Mouse (Mus musculus) lung, embryonic 16.5 days (tissue): Measurements from ENCODE around the gene Sap18. TPM values are rescaled to one million over a fixed set of nuclear protein-coding genes. Genes with fewer than 3 reads are reported as not detected.

Source experiments
- ATAC-seq: fragments of 200-750 bp; cut with Nextera tagmentation; 2 replicates; pipeline ENCODE4 v1.8.0; 2017; ENCODE audit warnings: low read depth, mild to moderate bottlenecking, moderate library complexity
- H3K27ac ChIP-seq: fragments of 300-500 bp; sonication (generic); 2 replicates; pipeline ENCODE4 v1.5.1; 2014; ENCODE audit warnings: mild to moderate bottlenecking, control low read depth, low read length
- H3K27me3 ChIP-seq: fragments of 300-500 bp; sonication (generic); 2 replicates; pipeline ENCODE4 v1.6.1; 2014; ENCODE audit warnings: low read depth, low read length, mixed read lengths; ENCODE audit not compliant: control insufficient read depth, insufficient read depth
- H3K36me3 ChIP-seq: fragments of 300-500 bp; sonication (generic); 2 replicates; pipeline ENCODE4 v1.6.1; 2014; ENCODE audit warnings: low read length; ENCODE audit not compliant: control insufficient read depth, insufficient read depth
- H3K4me1 ChIP-seq: fragments of 300-500 bp; sonication (generic); replicated peaks from 2 replicates; pipeline ENCODE4 v1.6.1; 2014; ENCODE audit warnings: low read length, mixed read lengths; ENCODE audit not compliant: control insufficient read depth, insufficient read depth
- H3K4me2 ChIP-seq: fragments of 300-500 bp; sonication (generic); 2 replicates; pipeline ENCODE4 v1.6.1; 2014; ENCODE audit warnings: low read depth, low read length, control low read depth
- H3K4me3 ChIP-seq: fragments of 300-500 bp; sonication (generic); 2 replicates; pipeline ENCODE4 v1.5.1; 2014; ENCODE audit warnings: mild to moderate bottlenecking, low read length, control low read depth
- H3K9ac ChIP-seq: fragments of 300-500 bp; sonication (generic); 2 replicates; pipeline ENCODE4 v1.6.1; 2014; ENCODE audit warnings: low read length, control low read depth
- H3K9me3 ChIP-seq: fragments of 300-500 bp; sonication (generic); 2 replicates; pipeline ENCODE4 v1.6.1; 2016; ENCODE audit warnings: low read length; ENCODE audit not compliant: control insufficient read depth
- WGBS: fragments of 180-500 bp; shearing (Covaris S2); extraction: QIAGEN DNeasy Blood & Tissue Kit; methylation state at CpG from one replicate; pipeline ENCODE4 v1.1.7; 2014; 5-methylcytosine and 5-hydroxymethylcytosine counted together
- polyA plus RNA-seq: library from polyadenylated mRNA; unstranded; fragments of >200 nt; fragmentation: Nextera tagmentation; extraction: Ambion mirVana; gene quantifications from 2 replicates; pipeline ENCODE4 v1.2.1, GENCODE M21; 2015

Sap18 gene
- polyA plus RNA-seq, 1 experiment from 2014 or later, result 17.7 TPM

DNA sequence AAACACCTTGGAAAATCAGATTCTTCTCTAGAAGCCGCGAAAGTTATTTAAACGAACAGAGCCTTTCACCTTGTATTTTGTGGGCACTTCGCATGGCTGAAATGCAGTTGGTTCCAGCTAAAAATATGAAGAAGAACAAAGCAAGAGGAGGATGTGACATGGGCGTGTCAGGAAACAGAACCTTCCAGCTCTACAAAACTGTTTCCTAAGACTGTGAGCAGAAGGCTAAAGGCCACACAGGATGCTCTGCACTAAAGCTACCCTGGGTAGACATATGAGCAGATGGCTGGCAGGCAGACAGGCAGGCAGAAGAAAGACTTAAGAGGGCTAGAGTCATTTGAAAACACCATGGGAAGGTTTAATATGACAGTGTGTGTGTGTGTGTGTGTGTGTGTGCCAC is 28.9 kb upstream of the Sap18 start:
- no peaks in the 10 kb centered on the region for H3K4me1 ChIP-seq
- no peak for ATAC-seq
- no peak overlapping the region for H3K4me3 ChIP-seq
- H3K36me3 ChIP-seq, result no peaks in the 10 kb centered on the region
- H3K9ac ChIP-seq, result no peak overlapping the region
- H3K9me3 ChIP-seq, result no peaks in the 10 kb centered on the region
- no peak overlapping the region for H3K4me2 ChIP-seq
- WGBS, result 85% methylated on average over 5 of the region's 5 CpGs
- no peaks in the 10 kb centered on the region for H3K27me3 ChIP-seq
- no peak overlapping the region for H3K27ac ChIP-seq

DNA sequence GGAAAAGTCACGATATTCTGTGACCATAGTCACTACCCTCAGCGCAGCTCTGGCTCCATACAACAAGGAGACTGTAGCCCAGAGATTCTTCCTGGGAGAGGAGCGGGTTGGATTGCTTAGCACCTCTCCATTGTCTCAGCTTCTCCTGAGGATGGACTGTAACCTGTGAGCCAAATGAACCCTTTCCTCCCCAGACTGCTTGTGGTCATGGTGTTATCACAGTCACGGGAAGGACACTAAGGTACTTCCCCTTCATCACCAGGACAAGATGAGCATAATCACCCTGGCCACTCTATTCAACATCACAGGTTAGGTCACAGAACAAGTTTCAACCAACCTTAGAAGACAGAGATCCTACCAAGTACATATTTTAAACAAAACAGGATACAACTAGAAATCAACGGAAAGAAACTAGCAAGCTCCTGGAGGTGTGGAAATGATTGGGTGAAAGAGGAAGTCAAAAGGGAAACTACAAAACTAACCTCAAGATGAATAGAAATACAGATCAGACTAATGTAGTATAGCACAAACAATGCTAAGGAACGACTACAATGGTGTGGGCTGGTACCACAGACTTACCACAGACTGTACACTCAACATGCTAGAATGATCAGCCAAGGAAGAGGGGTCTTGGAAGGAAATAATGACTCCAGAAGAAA is 25.7 kb upstream of the Sap18 start:
- Histone ChIP-seq H3K9ac (no peak overlapping the region), H3K4me2 (no peak overlapping the region), H3K27me3 (no peaks in the 10 kb centered on the region), H3K4me1 (no peaks in the 10 kb centered on the region), H3K27ac (no peak overlapping the region), H3K4me3 (no peak overlapping the region), H3K36me3 (no peaks in the 10 kb centered on the region), H3K9me3 (no peaks in the 10 kb centered on the region)
- ATAC-seq, result no peak
- WGBS, result 72% methylated on average over 6 of the region's 6 CpGs

DNA sequence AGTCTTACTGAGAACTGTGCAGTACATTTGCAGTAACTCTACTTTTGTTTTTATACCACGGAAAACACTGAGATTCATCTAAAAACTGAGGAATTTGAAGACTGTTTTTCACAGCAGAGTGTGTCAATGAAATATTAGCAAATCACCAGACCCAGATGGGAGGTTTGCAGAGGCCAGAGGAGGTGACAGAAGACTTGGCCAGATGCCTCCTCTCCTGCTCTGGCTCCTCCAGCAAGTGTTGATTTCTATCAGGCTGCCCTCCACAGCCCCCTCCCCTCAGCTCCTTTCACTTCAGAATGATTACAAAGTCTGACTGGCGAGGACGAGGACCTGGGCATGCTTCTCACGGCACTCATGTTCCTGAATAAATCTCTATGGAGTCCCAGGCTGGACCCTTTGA is 10.6 kb upstream of the Sap18 start:
- no peak for ATAC-seq
- H3K9me3 ChIP-seq, result no peaks in the 10 kb centered on the region
- no peak overlapping the region for H3K4me3 ChIP-seq
- H3K4me2 ChIP-seq, result no peak overlapping the region
- 32% methylated on average over 4 of the region's 4 CpGs for WGBS
- H3K36me3 ChIP-seq, result no peaks in the 10 kb centered on the region
- H3K4me1 ChIP-seq, result no peaks in the 10 kb centered on the region
- H3K9ac ChIP-seq, result no peak overlapping the region
- H3K27me3 ChIP-seq, result no peaks in the 10 kb centered on the region
- no peak overlapping the region for H3K27ac ChIP-seq

DNA sequence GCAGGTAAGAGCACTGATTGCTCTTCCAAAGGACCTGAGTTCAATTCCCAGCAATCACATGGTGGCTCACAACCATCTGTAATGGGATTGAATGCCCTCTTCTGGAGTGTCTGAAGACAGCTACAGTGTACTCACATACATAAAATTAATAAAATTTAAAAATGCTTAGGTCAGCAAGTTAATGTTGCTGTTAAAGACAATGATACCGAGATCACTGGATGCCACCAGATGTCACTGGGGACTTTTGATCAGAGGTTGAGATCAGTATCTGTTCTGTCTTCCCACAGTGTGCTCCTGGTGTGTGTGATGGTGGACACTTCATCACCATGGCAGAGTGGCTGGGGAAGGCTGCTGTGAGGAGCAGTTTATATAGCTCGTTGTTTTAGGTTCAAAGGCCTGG is 8.7 kb upstream of the Sap18 start:
- no peak overlapping the region for H3K4me3 ChIP-seq
- WGBS, result 61% methylated on average over 2 of the region's 2 CpGs
- H3K36me3 ChIP-seq, result no peaks in the 10 kb centered on the region

DNA sequence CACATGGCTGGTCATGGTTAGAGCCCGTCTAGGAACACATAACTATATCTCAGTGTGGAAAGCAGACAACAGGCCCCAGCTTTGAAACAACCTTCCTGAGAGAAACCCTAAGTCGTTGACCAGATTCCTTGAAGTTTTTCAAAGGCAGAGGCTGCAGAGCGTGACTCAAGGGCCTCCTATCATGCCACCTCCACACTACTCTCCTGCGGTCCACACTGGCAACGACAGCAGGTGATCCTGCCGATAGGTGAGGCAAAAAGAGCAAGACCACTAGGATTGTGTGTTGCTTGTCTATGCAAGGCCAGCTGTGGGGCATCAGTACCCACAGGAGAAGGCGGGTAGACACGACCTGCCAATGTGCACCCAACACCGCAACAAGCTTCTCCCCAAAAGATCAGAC is 8.2 kb upstream of the Sap18 start:
- no peak for ATAC-seq
- Histone ChIP-seq H3K27me3 (no peaks in the 10 kb centered on the region), H3K4me1 (no peaks in the 10 kb centered on the region), H3K36me3 (no peaks in the 10 kb centered on the region), H3K27ac (no peak overlapping the region), H3K9me3 (no peaks in the 10 kb centered on the region), H3K9ac (no peak overlapping the region), H3K4me3 (no peak overlapping the region), H3K4me2 (no peak overlapping the region)
- 76% methylated on average over 9 of the region's 9 CpGs for WGBS

More for the DNA sequence above, 8.7 kb upstream of the Sap18 start:
- H3K4me1 ChIP-seq, result no peaks in the 10 kb centered on the region
- no peaks in the 10 kb centered on the region for H3K9me3 ChIP-seq
- no peaks in the 10 kb centered on the region for H3K27me3 ChIP-seq
- no peak overlapping the region for H3K4me2 ChIP-seq
- no peak overlapping the region for H3K27ac ChIP-seq
- no peak for ATAC-seq
- no peak overlapping the region for H3K9ac ChIP-seq

DNA sequence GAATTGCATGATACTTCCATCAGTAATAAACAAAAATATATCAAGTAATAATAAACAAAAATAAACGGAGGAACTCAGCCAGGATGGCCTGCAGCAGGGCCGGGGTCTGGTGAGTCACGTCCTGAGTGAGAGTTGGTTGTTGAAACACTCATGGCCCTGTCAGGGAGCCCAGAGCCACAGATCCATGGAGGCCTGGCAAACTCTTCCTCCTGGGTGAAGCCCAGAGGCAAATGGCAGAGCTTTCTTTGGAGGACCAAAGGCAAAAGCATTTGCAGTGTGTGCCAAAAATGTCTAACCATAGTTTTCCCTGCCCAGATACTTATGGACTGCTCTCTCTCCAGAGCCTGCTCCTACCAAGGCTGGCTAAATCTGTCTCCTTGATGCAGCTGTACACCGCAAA is 6.8 kb upstream of the Sap18 start:
- Histone ChIP-seq H3K4me1 (no peaks in the 10 kb centered on the region), H3K9ac (no peak overlapping the region), H3K4me2 (no peak overlapping the region), H3K9me3 (no peaks in the 10 kb centered on the region), H3K4me3 (no peak overlapping the region), H3K27ac (no peak overlapping the region), H3K27me3 (no peaks in the 10 kb centered on the region), H3K36me3 (no peaks in the 10 kb centered on the region)
- 61% methylated on average over 4 of the region's 4 CpGs for WGBS
- ATAC-seq, result no peak

DNA sequence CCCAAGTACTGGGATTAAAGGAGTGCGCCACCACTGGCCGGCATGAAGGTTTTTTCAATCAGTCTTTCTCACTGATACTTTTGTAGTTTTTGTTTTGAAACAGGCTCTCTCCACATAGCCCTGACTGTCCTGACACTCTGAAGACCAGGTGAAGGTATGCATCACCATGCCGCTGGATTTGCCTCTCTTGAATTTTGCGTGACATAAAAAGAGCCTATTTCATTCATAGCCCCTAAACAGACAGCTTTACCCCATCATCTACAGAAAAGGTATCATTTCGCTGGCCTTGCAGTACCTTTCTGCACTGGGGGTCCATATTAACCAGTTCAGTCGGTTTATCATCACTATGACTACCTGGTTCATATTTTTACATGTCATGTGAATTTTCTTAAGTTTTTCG is 429 bp upstream of the Sap18 start:
- Histone ChIP-seq H3K36me3 (peaks cover 3% of the 10 kb centered on the region), H3K9ac (peak overlapping the region; percentile 60), H3K27ac (peak overlapping the region; percentile 46), H3K4me2 (peak overlapping the region; percentile 78), H3K4me3 (peak overlapping the region; percentile 89), H3K9me3 (no peaks in the 10 kb centered on the region), H3K27me3 (no peaks in the 10 kb centered on the region), H3K4me1 (peaks cover 9% of the 10 kb centered on the region)
- 8% methylated on average over 7 of the region's 7 CpGs for WGBS
- peak; percentile 31 for ATAC-seq

DNA sequence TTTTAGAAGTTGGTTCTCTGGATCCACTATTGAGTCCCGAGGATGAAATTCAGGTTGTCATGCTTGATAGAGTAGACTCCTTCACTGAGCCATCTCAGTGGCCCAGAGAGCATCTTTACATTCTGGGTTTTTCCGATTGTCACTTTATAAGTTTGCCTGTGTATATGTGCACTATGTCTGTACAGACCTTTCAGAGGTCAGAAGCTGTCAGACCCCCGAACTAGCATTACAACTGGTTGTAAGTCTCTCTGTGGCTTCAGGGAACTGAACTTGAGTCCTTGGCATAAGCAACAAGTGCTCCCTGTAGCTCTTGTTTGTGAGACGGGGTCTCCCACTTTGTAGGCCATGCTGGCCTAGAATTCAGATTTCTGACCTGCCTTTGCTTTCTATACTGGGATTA is 5.8 kb downstream of the Sap18 start:
- no peak overlapping the region for H3K9ac ChIP-seq
- H3K4me2 ChIP-seq, result no peak overlapping the region
- H3K36me3 ChIP-seq, result peaks cover 36% of the 10 kb centered on the region
- no peak overlapping the region for H3K27ac ChIP-seq
- no peak for ATAC-seq
- no peaks in the 10 kb centered on the region for H3K9me3 ChIP-seq
- 80% methylated on average over 4 of the region's 4 CpGs for WGBS
- no peaks in the 10 kb centered on the region for H3K27me3 ChIP-seq
- H3K4me3 ChIP-seq, result no peak overlapping the region
- H3K4me1 ChIP-seq, result peaks cover 9% of the 10 kb centered on the region

DNA sequence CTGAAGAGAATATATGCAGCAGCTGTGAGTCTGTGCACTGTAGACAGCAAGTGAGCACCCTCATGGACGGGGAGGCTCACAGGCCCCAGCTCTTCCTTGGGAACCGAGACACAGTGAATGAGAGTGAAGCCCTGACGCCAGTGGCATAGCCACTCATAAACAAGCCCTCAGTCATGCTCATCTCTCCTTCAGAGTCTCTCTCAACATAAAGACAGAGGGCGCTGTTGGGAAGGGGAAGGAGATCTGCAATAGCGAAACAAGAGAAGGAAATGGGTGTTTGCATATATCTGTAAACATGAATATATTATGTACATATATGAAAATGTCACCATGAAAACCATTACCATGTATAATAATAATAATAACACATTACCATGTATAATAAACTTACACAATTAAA is 10.6 kb downstream of the Sap18 start:
- Histone ChIP-seq H3K27ac (no peak overlapping the region), H3K9ac (no peak overlapping the region), H3K36me3 (peaks cover 46% of the 10 kb centered on the region), H3K4me1 (no peaks in the 10 kb centered on the region), H3K4me3 (no peak overlapping the region), H3K27me3 (no peaks in the 10 kb centered on the region), H3K9me3 (no peaks in the 10 kb centered on the region), H3K4me2 (no peak overlapping the region)
- ATAC-seq, result no peak
- WGBS, result 63% methylated on average over 5 of the region's 5 CpGs

DNA sequence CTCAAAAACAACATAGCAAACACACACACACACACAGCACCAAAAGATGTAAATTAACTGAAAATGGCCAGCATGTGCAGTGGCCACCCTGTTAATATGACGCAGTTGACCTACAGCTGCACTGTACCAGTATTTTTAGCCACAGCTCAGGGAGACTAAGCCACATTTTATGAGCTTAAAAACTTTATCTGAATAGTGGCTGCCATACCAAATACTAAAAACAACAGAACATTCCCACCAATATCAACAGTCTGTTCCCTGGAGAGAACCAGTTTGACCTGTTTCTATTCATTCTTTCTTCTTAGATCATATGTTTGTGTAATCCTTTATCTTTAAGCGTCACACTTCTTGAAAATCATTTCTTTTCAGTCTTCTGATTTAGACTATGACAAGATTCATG is 12.9 kb downstream of the Sap18 start:
- Histone ChIP-seq H3K9ac (no peak overlapping the region), H3K27me3 (no peaks in the 10 kb centered on the region), H3K27ac (no peak overlapping the region; the same call in 1 of the 2 replicates), H3K4me2 (no peak overlapping the region), H3K9me3 (no peaks in the 10 kb centered on the region), H3K4me3 (no peak overlapping the region), H3K36me3 (peaks cover 40% of the 10 kb centered on the region), H3K4me1 (no peaks in the 10 kb centered on the region)
- 81% methylated on average over 2 of the region's 2 CpGs for WGBS
- ATAC-seq, result no peak
